Mouse (Mus musculus) T-helper 2 cell (primary cell): ENCODE measurements around the gene Tnfrsf11a.
"Not testable (repeated sequence)": the region's sequence is repeated elsewhere in the genome, so short reads cannot be mapped to it uniquely, and the experiment has no call there.

Source experiments
- in situ Hi-C: fragments of 300-600 bp; cut with MboI, MseI; formaldehyde crosslinking; loops from one replicate; pipeline ENCODE4 v1.15.1; 2025; ENCODE audit warnings: high pct_unique_total_duplicates

Gene Tnfrsf11a

DNA sequence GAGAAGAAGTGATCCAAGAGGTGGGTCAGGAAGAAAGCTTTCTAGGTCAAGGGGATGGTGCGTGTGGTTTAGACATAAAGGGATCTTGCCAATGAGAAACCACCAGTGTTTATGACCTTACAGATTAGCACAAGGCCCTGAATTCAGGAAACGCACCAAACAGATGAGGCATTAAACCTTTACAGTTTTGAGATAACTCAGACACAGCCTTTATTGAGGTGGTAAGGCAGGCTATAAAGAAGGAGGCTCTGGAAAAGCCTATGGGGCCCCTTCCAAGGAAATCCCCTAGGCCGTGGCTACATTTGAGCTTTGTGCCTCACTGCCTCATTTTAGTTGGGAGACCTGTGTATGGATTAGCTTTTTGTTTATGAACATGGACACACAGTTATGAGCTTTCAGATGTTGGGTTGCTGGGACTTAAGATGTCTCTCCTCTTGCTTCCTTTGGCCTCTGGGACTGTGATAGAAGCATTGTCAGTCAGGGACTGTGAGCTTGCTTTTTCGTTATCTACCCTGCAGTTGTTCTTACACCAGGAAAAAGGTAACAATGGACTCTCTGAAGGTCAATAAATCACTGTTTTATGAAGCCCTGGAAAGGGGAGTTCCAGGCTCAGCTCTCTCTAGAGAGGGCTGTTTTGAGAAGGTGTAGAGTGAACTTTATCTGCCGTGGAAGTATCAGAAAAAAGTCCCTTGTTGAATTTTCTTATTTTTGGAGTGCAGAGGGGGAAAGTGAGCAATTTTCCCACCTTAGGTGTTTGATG is 3.9 kb downstream of the Tnfrsf11a start:
- in situ Hi-C loops, result no loop called here

DNA sequence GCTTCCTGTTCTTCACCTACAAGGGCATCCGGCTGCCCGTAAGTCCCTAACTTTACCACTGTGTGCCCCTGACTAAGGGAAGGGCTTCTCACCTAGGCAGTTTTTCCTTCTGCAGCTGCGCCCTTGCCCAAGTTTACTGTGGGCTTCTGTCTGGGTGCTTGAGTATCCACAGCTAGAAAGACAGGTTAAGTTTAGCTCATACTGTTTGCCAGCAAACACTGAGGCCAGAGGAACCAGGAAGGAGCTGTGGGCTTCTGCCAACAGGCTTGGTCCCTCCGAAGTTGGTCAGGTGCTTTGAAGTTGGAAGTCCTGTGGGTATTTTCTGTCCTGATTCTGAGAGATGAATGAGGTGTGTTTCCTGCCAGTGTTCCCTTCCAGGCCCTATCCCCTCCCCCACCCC is 4.6 kb downstream of the Tnfrsf11a start:
- in situ Hi-C loops, result no loop called here

DNA sequence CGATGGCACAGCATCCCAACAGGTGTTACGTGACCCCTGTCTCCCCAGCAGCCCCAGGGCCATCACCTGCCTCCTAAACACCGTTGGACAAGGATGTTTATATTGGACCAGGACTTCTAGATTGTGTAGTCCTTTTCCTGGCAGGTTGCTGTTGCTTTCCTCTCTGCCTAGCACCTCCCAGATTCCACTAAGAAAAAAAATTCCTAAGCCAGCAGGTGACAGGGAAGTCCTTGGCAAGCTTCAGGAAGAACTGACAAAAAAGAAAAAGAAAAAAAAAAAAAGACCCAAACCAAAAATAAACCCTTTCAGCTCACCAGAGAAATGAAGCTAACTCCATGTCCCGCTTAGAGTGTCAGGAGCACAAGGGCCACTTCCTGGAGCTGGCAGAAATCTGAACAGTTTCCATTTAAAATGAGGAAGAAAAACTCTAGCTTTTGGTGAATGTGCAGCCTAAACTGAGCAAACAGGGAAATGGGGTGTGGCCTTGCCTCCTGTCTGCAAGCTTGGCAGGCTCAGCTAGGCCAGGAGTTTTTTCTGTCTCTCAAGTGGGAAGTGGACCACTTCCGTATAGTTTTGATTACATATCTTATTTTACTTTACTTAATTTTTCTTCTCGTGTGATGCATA is 6.3 kb downstream of the Tnfrsf11a start:
- in situ Hi-C loops, result no loop called here

DNA sequence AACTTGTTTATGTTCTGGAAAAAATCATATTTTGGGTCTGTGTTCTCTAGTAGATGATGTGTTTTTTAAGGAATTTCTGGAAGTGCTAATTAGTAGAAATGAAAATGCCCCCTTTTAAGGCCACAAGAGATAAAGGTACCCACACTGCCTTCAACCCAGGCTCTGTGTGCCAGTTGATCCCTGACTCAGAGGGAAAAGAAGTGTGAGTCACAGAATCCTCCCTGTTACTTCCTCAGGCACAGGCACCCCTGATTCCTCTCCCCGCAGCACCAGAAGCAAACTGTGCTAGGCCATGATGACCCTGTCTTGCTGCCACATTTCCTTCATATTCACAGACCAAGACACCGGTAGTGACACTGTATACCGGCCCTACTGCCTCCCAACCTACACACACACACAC is 9.6 kb downstream of the Tnfrsf11a start:
- in situ Hi-C loops, result no loop called here

- in situ Hi-C loops, result no loop called here
These were observed 14.2 kb downstream of the Tnfrsf11a start for GRCm38 (mm10) chr1:105794670-105795069.

GRCm38 (mm10) chr1:105795705-105796104 is 15.2 kb downstream of the Tnfrsf11a start:
- in situ Hi-C loops, result no loop called here

DNA sequence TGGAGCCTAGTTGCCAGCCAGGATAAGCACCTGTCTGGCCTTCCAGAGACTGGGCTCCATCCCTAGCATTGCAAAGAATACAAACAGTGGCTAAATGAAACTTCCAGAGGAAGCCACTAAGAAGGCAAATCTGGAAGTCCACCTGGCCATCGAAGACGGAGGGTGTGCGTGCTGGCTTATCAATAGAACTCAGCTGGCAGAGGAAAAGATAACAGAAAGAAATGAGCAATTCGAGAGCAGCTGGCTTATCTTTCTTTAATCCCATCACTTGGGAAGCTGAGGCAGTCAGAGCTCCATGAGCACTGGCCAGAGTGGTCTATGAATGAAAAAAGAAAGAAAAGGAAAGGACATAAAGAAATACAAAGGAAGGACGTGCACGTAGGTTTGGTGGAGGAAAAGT is 20.1 kb downstream of the Tnfrsf11a start:
- in situ Hi-C loops, result no loop called here

- in situ Hi-C loops, result no loop called here
These were observed 20.7 kb downstream of the Tnfrsf11a start for GRCm38 (mm10) chr1:105801252-105801651.

GRCm38 (mm10) chr1:105802941-105803340 is 22.4 kb downstream of the Tnfrsf11a start:
- in situ Hi-C loops, result no loop called here

DNA sequence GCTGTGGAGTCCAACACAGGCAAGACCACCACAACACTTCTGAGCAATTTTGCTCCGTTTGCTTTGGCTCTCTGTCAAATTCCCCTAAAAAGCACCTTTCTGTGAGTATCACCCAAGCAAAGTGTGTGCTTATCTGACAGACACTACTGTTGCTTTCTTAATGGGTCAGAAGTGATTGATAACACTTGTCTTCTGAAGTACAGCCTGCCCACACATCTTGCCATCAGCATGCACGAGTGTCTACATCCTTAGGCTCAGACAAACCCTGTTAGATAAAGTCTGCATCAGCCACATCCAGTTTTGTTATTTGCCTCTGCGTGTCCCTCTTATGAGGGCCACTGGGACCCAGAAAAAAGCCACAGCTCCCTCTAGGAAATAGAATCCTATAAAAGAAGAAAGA is 23.8 kb downstream of the Tnfrsf11a start:
- in situ Hi-C loops, result no loop called here

GRCm38 (mm10) chr1:105805565-105805964 is 25.0 kb downstream of the Tnfrsf11a start:
- in situ Hi-C loops, result no loop called here

DNA sequence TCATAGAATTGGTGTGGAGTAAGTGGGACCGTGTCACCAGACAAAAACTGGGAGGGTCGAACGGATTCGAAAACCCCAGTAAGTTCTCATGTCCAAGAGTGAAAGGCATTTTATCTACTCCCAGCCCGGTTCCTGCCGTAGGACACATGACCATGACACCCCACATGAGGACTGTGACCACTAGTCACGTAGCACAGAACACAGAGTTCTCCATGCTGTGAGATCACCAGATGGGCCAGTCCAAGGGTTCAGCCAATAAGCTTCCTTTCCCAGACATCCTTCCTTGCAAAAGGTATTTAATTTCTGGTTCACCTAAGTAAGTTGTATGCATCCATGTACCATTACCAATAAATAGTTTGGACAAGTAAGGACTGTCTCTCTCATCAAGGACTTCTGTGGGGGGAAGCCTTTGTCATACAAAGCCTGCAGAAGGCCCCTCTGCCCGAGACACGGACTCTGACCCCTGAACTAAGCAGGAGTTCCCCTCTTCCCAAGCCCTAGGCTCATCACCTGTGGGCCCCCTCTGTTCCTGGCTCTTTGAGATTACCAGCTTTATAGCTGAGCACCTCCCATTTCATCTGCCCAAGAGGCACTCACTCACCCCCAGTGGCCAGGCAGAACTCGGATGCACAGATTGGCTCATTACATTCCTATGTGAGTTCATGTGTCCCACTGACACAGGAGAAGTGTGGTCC is 26.7 kb downstream of the Tnfrsf11a start:
- in situ Hi-C loops, result no loop called here

DNA sequence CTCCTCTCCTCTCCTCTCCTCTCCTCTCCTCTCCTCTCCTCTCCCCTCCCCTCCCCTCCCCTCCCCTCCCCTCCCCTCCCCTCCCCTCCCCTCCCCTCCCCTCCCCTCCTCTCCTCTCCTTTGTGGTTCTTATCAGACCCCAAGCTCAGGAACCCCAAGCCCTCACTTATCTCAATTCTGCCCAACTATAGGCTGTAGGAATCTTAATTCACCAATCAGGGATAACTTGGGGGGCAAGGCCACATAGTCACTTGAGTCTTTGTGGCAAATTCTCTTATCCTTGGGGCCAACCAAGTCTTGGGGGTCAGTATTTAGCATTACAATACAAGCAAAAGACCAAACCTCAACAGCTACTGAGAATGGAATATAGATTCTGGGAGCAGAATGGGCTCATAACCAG is 31.5 kb downstream of the Tnfrsf11a start:
- in situ Hi-C loops, result not testable (repeated sequence)

- in situ Hi-C loops, result no loop called here
These were observed 32.6 kb downstream of the Tnfrsf11a start for GRCm38 (mm10) chr1:105812960-105813708.

- in situ Hi-C loops, result no loop called here
These were observed 33.2 kb downstream of the Tnfrsf11a start for GRCm38 (mm10) chr1:105813709-105814061.

DNA sequence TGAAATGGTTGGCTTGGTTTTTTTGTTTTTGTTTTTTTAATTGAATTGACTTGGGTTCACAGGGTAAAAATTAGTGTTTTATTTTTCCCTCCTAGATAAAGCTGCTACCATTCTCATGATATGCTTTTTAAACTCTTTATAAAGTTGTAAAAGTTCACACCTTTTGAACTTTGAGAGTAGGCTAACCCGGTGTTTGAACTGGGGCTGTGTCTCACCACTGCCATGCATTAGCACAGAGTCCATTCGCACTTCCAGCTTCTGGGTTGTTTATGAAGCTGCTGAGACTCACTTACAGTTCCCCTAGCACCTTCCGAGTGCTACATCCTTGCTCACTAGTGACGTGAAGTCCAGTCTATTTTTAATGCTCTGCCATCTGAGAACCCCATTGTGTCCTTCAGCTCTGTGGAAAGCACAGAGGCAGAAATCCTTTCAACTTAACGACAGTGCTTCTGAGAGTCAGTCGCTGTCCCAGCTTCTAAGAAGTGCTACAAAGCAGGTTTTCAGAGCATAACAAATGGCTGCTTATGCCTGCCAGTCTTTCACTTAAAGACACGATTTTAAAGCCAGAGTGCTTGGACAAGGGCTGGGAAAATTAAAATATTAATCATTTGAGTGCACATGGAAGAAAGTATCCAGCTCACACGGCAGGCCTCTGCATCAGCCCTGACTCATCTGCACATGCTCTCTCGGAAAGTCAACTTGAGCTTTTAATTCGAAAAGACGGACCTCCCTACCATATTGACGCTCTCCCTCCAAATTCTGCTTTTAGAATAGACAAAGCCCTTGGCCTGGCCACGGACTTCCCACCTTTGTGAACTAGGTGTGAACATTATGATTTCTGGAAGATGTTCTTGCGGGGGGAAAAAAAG is 34.1 kb downstream of the Tnfrsf11a start:
- in situ Hi-C loops, result no loop called here

DNA sequence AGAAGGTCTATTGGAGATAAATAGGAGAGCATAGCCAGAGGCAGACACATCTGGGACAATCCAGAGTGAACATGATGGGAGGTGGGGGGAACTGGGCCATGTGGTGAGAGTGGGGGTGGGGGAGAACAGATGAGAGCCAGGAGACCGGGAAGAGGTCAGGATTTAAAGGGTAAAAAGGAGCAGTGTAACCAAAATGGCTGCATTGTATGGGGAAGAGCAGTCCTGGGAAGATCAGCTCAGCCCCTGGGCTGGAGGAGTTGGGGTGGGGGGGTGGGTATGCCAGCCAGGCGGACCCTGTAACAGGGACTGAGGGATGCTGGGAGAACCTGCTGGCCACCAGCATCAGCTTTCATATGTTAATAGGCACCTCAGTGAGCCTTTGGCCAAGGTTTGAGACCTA is 34.8 kb downstream of the Tnfrsf11a start:
- in situ Hi-C loops, result no loop called here

GRCm38 (mm10) chr1:105815736-105816135 is 35.2 kb downstream of the Tnfrsf11a start:
- in situ Hi-C loops, result no loop called here

DNA sequence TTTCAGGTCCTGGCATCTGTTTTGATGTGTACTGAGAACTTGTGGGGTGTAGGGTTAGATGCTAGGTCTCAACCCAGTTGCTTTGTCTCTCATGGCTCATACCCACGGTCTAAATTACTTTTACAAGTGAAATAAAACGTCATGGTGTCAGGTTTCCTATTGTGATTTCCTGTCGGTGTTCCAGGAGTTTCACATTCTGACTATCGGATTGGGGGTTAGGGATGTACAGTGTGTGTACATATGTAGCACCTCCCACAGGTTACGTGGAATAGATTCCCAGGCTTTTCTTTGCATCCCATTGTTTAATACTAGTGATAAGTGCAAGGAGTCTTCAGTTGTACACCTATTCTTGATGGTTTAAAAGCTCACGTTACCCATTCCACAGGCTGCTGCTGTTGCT is 38.5 kb downstream of the Tnfrsf11a start:
- in situ Hi-C loops, result no loop called here

GRCm38 (mm10) chr1:105819740-105820139 is 39.2 kb downstream of the Tnfrsf11a start:
- in situ Hi-C loops, result no loop called here

GRCm38 (mm10) chr1:105824356-105824755 is 43.8 kb downstream of the Tnfrsf11a start:
- in situ Hi-C loops, result no loop called here
